ENCODE assay signal across 23 mouse cellular contexts in genomic region chr15:89883799-89884198, GRCm38 (mm10). TPM values are rescaled to one million over a fixed set of nuclear protein-coding genes. Genes with fewer than 3 reads are reported as not detected.
DNase-seq lines count a peak whose midpoint lies in the region; ATAC-seq and TF ChIP-seq lines count a peak whose summit lies in the region.
"Had no signal": no experiment of that assay in that cellular context is flagged by ENCODE, and none has a peak within 500 bp of the region (broad histone marks: within the 10 kb centered on the region; RNA-seq: fewer than 3 reads in every experiment).

No protein-coding gene starts in this region.

- no peak for TF ChIP-seq CTCF in Patski (IDR thresholded peaks at IDR 0.05)
- no peak for TF ChIP-seq CTCF in lung, postnatal 0 days (IDR thresholded peaks at IDR 0.05)

- DNase-seq in 3134 (ENCODE audit: extremely low read depth, insufficient read length, low spot score) (peak; percentile 3), 416B (ENCODE audit: low read depth) (peak; percentile 27), Patski (ENCODE audit: low read depth, low spot score) (no peak), adipocyte (ENCODE audit: low spot score) (no peak)
- DNase-seq in lung, postnatal 0 days (ENCODE audit: low spot score) = no peak
- no peak for DNase-seq in left cerebral cortex, adult 8-10 months (ENCODE audit: low spot score in 2 of 2)
- DNase-seq: adrenal gland, adult 8-10 months; adrenal gland, postnatal 14 days; adrenal gland, postnatal 36 days; cerebellum, adult 11-12 months; cerebellum, adult 2 months; cerebellum, adult 9-10 months; cerebellum, postnatal 10 days; cerebellum, postnatal 25 days had no signal

- 88% methylated on average over 2 of the region's 2 CpGs for WGBS in lung, postnatal 0 days

- CTCF ChIA-PET in Patski (lab: Charles Lee) = no interaction called here

- in situ Hi-C loops in Patski (cut with MboI; ENCODE audit: low pct_unique_long_range_greater_than_20kb) = no loop called here

- H3K4me2 ChIP-seq in lung, postnatal 0 days (replicated peaks; ENCODE audit: low read depth, low read length) = no peak overlapping the region
- H3K4me2 ChIP-seq: embryonic facial prominence, embryonic 12.5 days; forebrain, embryonic 12.5 days had no signal

- no peaks in the 10 kb centered on the region for H3K27me3 ChIP-seq in Patski
- H3K27me3 ChIP-seq in lung, postnatal 0 days (replicated peaks; ENCODE audit: insufficient read depth, low read length) = no peaks in the 10 kb centered on the region
- H3K27me3 ChIP-seq: embryonic facial prominence, embryonic 12.5 days; forebrain, embryonic 12.5 days had no signal

- no peak overlapping the region for H3K9ac ChIP-seq in lung, postnatal 0 days (replicated peaks; ENCODE audit: low read depth)
- H3K9ac ChIP-seq: embryonic facial prominence, embryonic 12.5 days; forebrain, embryonic 12.5 days had no signal

- H3K36me3 ChIP-seq in lung, postnatal 0 days (ENCODE audit: insufficient read depth, low read length) = no peaks in the 10 kb centered on the region
- H3K36me3 ChIP-seq: embryonic facial prominence, embryonic 10.5 days; embryonic facial prominence, embryonic 12.5 days; forebrain, embryonic 10.5 days; forebrain, embryonic 12.5 days had no signal

- no peak overlapping the region for H3K4me3 ChIP-seq in lung, postnatal 0 days (ENCODE audit: low read depth, low read length)
- H3K4me3 ChIP-seq: embryonic facial prominence, embryonic 10.5 days; embryonic facial prominence, embryonic 12.5 days; forebrain, embryonic 10.5 days; forebrain, embryonic 12.5 days had no signal

- peak; percentile 71 for ATAC-seq in Patski
- ATAC-seq in lung, postnatal 0 days = no peak
- ATAC-seq: forebrain, embryonic 14.5 days; forebrain, embryonic 16.5 days had no signal

- H3K27ac ChIP-seq in lung, postnatal 0 days (ENCODE audit: low read length) = no peak overlapping the region
- H3K27ac ChIP-seq: embryonic facial prominence, embryonic 10.5 days; embryonic facial prominence, embryonic 12.5 days; forebrain, embryonic 10.5 days; forebrain, embryonic 12.5 days had no signal

- no peak for TF ChIP-seq EP300 in lung, postnatal 0 days (IDR thresholded peaks at IDR 0.05)

- no peaks in the 10 kb centered on the region for H3K4me1 ChIP-seq in lung, postnatal 0 days (ENCODE audit: insufficient read depth, low read depth, low read length)
- H3K4me1 ChIP-seq: embryonic facial prominence, embryonic 10.5 days; embryonic facial prominence, embryonic 12.5 days; forebrain, embryonic 10.5 days; forebrain, embryonic 12.5 days had no signal

- H3K9me3 ChIP-seq in lung, postnatal 0 days (ENCODE audit: low read length) = no peaks in the 10 kb centered on the region
- H3K9me3 ChIP-seq: embryonic facial prominence, embryonic 12.5 days; forebrain, embryonic 12.5 days had no signal

- POLR2A ChIA-PET in Patski (lab: Charles Lee) = no interaction called here

RNA-seq across cellular contexts. Expression of gene Syt10, which starts 42.1 kb away (rescaled TPM):
- not detected for polyA plus RNA-seq in Patski (2021)
- 1.3 and 2.0 TPM in 2 replicates for polyA plus RNA-seq in lung, postnatal 0 days (2015; fragmentation: Nextera tagmentation; extraction: Ambion mirVana)
- total RNA-seq in left cerebral cortex, adult 8-10 months (2022) = 10 to 100 TPM; 14.4 to 21.0 (median 16.9) TPM
- total RNA-seq: ES-E14, MEL had no signal
- polyA plus RNA-seq: C2C12; embryonic facial prominence, embryonic 10.5 days; embryonic facial prominence, embryonic 12.5 days had no signal

Comparison
In these comparisons a context has a peak if more than half of its experiments do, and no peak if none do; other contexts are left out.
1. DNase-seq: peak in 3134 (single experiment) and 416B (single experiment); none in Patski (single experiment), lung, postnatal 0 days (single experiment), left cerebral cortex, adult 8-10 months (0 of 2) and adipocyte (single experiment).